In genomic region chr10:120238241-120238640, GRCm38 (mm10) we compare ENCODE assay signal across 34 mouse cellular contexts. TPM values are rescaled to one million over a fixed set of nuclear protein-coding genes. Genes with fewer than 3 reads are reported as not detected.
"Had no signal": no experiment of that assay in that cellular context is flagged by ENCODE, and none has a peak within 500 bp of the region (broad histone marks: within the 10 kb centered on the region; RNA-seq: fewer than 3 reads in every experiment).

No protein-coding gene starts in this region.

- H3K36me3 ChIP-seq: heart, embryonic 12.5 days; heart, embryonic 13.5 days; heart, embryonic 15.5 days; hindbrain, embryonic 10.5 days; hindbrain, embryonic 12.5 days; hindbrain, embryonic 13.5 days; hindbrain, embryonic 15.5 days; intestine, embryonic 15.5 days; kidney, embryonic 15.5 days had no signal

- H3K27me3 ChIP-seq: heart, embryonic 12.5 days; heart, embryonic 15.5 days; hindbrain, embryonic 12.5 days; hindbrain, embryonic 13.5 days; hindbrain, embryonic 15.5 days; intestine, embryonic 15.5 days; kidney, embryonic 15.5 days had no signal

- H3K9ac ChIP-seq: heart, embryonic 12.5 days; heart, embryonic 13.5 days; heart, embryonic 15.5 days; hindbrain, embryonic 12.5 days; hindbrain, embryonic 13.5 days; hindbrain, embryonic 14.5 days; hindbrain, embryonic 15.5 days; intestine, embryonic 15.5 days; kidney, embryonic 15.5 days had no signal

- H3K27ac ChIP-seq: heart, embryonic 13.5 days; heart, embryonic 15.5 days; hindbrain, embryonic 10.5 days; hindbrain, embryonic 12.5 days; hindbrain, embryonic 13.5 days; hindbrain, embryonic 14.5 days; hindbrain, embryonic 15.5 days; hindbrain, postnatal 0 days; intestine, embryonic 15.5 days; kidney, embryonic 15.5 days; kidney, postnatal 0 days; layer of hippocampus, adult 2 months; left cerebral cortex, adult 2 months had no signal

- H3K4me1 ChIP-seq: hindbrain, embryonic 12.5 days; hindbrain, embryonic 13.5 days; hindbrain, embryonic 15.5 days; kidney, embryonic 15.5 days had no signal

- H3K4me2 ChIP-seq: heart, embryonic 12.5 days; heart, embryonic 13.5 days; heart, embryonic 15.5 days; hindbrain, embryonic 12.5 days; hindbrain, embryonic 13.5 days; hindbrain, embryonic 14.5 days; hindbrain, embryonic 15.5 days; intestine, embryonic 15.5 days had no signal

- ATAC-seq: hindbrain, embryonic 16.5 days; hindbrain, postnatal 0 days; inflammation-experienced regulatory T-cells, adult 6 months; intestine, embryonic 15.5 days; intestine, embryonic 16.5 days; intestine, postnatal 0 days had no signal

- DNase-seq: heart, postnatal 10 days; heart, postnatal 14 days; heart, postnatal 36 days; heart, postnatal 4 days; kidney, adult 11 months; kidney, adult 18-20 months; kidney, adult 2 months; kidney, adult 8-10 months; kidney, adult 9 months; kidney, postnatal 10 days; kidney, postnatal 14 days; kidney, postnatal 25 days; kidney, postnatal 36 days; kidney, postnatal 4 days; layer of hippocampus, adult 9-11 months; layer of hippocampus, postnatal 36 days had no signal

- H3K9me3 ChIP-seq: heart, embryonic 12.5 days; heart, embryonic 13.5 days; heart, embryonic 15.5 days; hindbrain, embryonic 10.5 days; hindbrain, embryonic 12.5 days; hindbrain, embryonic 13.5 days; hindbrain, embryonic 15.5 days; intestine, embryonic 15.5 days; kidney, embryonic 15.5 days had no signal

- H3K4me3 ChIP-seq: heart, embryonic 12.5 days; heart, embryonic 13.5 days; heart, embryonic 15.5 days; hindbrain, embryonic 10.5 days; hindbrain, embryonic 12.5 days; hindbrain, embryonic 13.5 days; hindbrain, embryonic 15.5 days; intestine, embryonic 15.5 days; kidney, embryonic 15.5 days; layer of hippocampus, adult 2 months; left cerebral cortex, adult 2 months had no signal

RNA-seq across cellular contexts. Expression of gene Irak3, which starts 36.3 kb away (rescaled TPM):
- total RNA-seq: hindbrain, postnatal 0 days had no signal
